Mouse (Mus musculus): Measurements from ENCODE around the gene Rgma. TPM values are rescaled to one million over a fixed set of nuclear protein-coding genes. Genes with fewer than 3 reads are reported as not detected.

Gene Rgma
- polyA plus RNA-seq, 1 experiment from 2014 or later: 0.31 TPM

DNA sequence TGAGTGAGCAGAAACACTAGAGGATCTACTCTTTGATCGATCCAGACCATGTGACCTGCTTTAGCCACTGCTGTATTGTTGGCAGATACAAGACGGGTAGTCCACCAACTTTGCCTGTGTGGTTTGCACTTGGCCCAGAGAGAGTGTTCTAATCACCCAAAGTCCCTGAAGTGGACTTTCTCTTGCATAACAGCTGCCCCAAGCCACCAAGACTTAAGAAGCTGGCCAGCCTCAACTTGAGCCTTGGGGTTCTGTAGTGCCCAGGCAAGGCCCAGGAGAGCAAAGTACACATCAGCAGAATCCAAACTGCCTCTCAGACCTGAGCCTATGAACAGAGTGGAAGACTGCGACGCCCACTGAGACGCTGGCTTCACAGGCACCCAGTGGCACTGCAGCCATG, 37.0 kb upstream of the Rgma start:
- Histone ChIP-seq H3K4me2 (no peak overlapping the region), H3K27me3 (no peaks in the 10 kb centered on the region), H3K9ac (no peak overlapping the region), H3K27ac (no peak overlapping the region), H3K4me3 (replicated peaks) (no peak overlapping the region), H3K36me3 (no peaks in the 10 kb centered on the region), H3K9me3 (replicated peaks) (no peaks in the 10 kb centered on the region), H3K4me1 (replicated peaks) (no peaks in the 10 kb centered on the region)
- no peak for ATAC-seq (ENCODE audit: low read depth)
- no peak for DNase-seq
- 65% methylated on average over 5 of the region's 5 CpGs for WGBS (ENCODE audit: insufficient replicate concordance)

DNA sequence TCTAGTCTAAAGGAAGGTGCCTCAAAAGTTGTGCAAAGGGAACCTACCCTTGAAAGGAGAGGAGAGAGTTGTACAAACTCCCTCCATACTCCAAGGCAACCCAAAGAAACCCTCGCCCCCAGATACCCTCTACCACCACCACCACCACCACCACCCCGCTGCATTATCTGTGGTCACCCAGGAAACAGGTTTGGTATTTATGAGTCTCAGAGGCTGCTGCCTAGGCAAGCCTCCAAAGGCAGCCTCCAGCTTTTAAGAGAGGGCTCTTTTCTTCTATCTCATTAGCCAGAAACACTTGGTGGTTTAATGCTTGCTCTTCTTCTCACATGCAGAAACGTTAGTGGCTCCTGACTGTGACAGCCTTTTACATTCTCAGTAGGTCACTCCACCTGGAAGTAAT, 31.5 kb upstream of the Rgma start:
- Histone ChIP-seq H3K36me3 (no peaks in the 10 kb centered on the region), H3K9ac (no peak overlapping the region), H3K27ac (no peak overlapping the region), H3K27me3 (no peaks in the 10 kb centered on the region), H3K9me3 (replicated peaks) (no peaks in the 10 kb centered on the region), H3K4me2 (no peak overlapping the region), H3K4me3 (replicated peaks) (no peak overlapping the region), H3K4me1 (replicated peaks) (no peaks in the 10 kb centered on the region)
- 22% methylated on average over 3 of the region's 3 CpGs for WGBS (ENCODE audit: insufficient replicate concordance)
- ATAC-seq (ENCODE audit: low read depth) (no peak), DNase-seq (no peak)

DNA sequence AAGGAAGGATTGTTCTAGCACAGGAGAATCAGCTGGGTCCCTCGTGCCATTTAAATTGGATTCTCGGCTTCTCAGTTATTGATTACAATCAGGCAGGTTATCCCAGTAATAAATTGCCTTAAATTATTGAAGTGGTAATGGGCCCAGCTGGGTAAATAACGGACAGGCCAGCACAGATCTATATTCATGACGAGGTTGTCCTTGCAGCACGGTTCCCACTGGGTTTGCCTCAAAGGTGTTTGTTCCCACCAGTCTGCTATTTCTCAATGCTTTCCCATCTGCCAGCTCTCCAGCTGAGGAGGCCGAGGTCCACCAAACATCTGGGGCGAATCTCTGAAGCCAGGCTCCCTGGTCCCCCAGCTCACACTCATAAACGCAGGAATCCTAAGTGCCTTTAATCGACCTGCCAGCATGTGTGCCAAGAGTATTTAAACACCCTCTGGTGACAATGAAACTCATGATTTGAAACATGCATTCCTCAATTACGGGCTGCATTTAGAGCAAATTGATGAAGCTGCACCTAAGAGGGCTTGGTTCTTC, 26.7 kb upstream of the Rgma start:
- ATAC-seq (ENCODE audit: low read depth): no peak
- Histone ChIP-seq H3K4me1 (replicated peaks) (no peaks in the 10 kb centered on the region), H3K9ac (no peak overlapping the region), H3K27me3 (no peaks in the 10 kb centered on the region), H3K27ac (no peak overlapping the region), H3K36me3 (no peaks in the 10 kb centered on the region), H3K4me2 (no peak overlapping the region), H3K4me3 (replicated peaks) (no peak overlapping the region), H3K9me3 (replicated peaks) (no peaks in the 10 kb centered on the region)
- DNase-seq: no peak
- WGBS (ENCODE audit: insufficient replicate concordance): 34% methylated on average over 10 of the region's 10 CpGs

- Histone ChIP-seq H3K9ac (no peak overlapping the region), H3K4me1 (replicated peaks) (no peaks in the 10 kb centered on the region), H3K4me2 (no peak overlapping the region), H3K27ac (no peak overlapping the region), H3K9me3 (replicated peaks) (no peaks in the 10 kb centered on the region), H3K36me3 (no peaks in the 10 kb centered on the region), H3K27me3 (no peaks in the 10 kb centered on the region), H3K4me3 (replicated peaks) (no peak overlapping the region)
- DNase-seq (no peak), ATAC-seq (ENCODE audit: low read depth) (no peak)
- WGBS (ENCODE audit: insufficient replicate concordance): 61% methylated on average over 8 of the region's 8 CpGs
Measured at GRCm38 (mm10) chr7:73349158-73349557, 26.2 kb upstream of the Rgma start.

GRCm38 (mm10) chr7:73355229-73355628, 20.1 kb upstream of the Rgma start:
- H3K27ac ChIP-seq: no peak overlapping the region
- H3K27me3 ChIP-seq: no peaks in the 10 kb centered on the region
- WGBS (ENCODE audit: insufficient replicate concordance): 60% methylated on average over 9 of the region's 9 CpGs
- no peak for ATAC-seq (ENCODE audit: low read depth)
- H3K9ac ChIP-seq: no peak overlapping the region
- H3K4me3 ChIP-seq (replicated peaks): no peak overlapping the region
- H3K4me1 ChIP-seq (replicated peaks): no peaks in the 10 kb centered on the region
- no peaks in the 10 kb centered on the region for H3K36me3 ChIP-seq
- H3K4me2 ChIP-seq: no peak overlapping the region
- no peaks in the 10 kb centered on the region for H3K9me3 ChIP-seq (replicated peaks)
- no peak for DNase-seq

GRCm38 (mm10) chr7:73356901-73357300, 18.4 kb upstream of the Rgma start:
- Histone ChIP-seq H3K9ac (no peak overlapping the region), H3K4me3 (replicated peaks) (no peak overlapping the region), H3K27me3 (no peaks in the 10 kb centered on the region), H3K4me1 (replicated peaks) (no peaks in the 10 kb centered on the region), H3K9me3 (replicated peaks) (no peaks in the 10 kb centered on the region), H3K36me3 (no peaks in the 10 kb centered on the region), H3K4me2 (no peak overlapping the region), H3K27ac (no peak overlapping the region)
- ATAC-seq (ENCODE audit: low read depth) (no peak), DNase-seq (no peak)
- 53% methylated on average over 5 of the region's 5 CpGs for WGBS (ENCODE audit: insufficient replicate concordance)

DNA sequence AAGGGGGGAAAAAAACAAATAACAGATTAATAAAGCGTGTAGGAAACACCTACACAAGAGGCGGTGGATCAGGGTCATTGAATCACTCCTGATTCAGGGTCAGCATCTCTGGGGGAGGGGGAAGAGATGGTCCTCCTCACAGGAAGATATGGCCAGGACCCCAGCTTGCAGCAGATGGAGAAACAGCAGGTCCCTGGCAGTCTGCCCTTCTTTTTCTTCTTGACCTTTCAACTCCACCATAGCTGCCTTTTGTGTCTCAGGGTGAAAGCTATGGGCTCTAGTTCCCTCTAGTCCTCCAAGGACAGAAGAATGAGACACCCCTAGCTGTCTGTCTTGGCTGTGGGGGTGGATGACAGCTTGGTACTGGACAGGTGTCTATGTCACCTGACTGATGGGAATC, 17.7 kb upstream of the Rgma start:
- Histone ChIP-seq H3K27ac (no peak overlapping the region), H3K4me2 (no peak overlapping the region), H3K9me3 (replicated peaks) (no peaks in the 10 kb centered on the region), H3K4me1 (replicated peaks) (no peaks in the 10 kb centered on the region), H3K36me3 (no peaks in the 10 kb centered on the region), H3K9ac (no peak overlapping the region), H3K4me3 (replicated peaks) (no peak overlapping the region), H3K27me3 (no peaks in the 10 kb centered on the region)
- DNase-seq (no peak), ATAC-seq (ENCODE audit: low read depth) (no peak)
- WGBS (ENCODE audit: insufficient replicate concordance): 78% methylated on average over 2 of the region's 2 CpGs

DNA sequence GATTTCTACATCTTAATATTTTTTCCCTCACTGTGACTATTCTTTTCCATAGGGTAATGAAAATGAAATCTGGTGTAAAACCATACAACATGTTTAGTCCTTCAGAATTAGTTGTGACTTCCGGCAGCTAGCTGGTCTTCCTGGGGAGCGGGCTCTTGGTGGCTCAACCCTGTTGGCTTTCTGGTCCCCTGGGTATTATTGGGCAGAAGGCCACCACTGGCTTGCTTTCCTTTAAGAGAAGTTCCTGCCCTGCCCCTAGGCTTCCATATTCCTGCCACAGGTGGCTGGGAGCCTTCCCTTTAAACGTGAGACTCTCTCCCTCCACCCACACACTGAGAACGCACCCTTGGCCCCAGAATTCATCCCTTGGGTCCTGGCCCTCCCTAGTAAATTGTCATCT, 9.8 kb upstream of the Rgma start:
- WGBS (ENCODE audit: insufficient replicate concordance): 48% methylated on average over 4 of the region's 4 CpGs
- Histone ChIP-seq H3K36me3 (no peaks in the 10 kb centered on the region), H3K4me2 (no peak overlapping the region), H3K9me3 (replicated peaks) (no peaks in the 10 kb centered on the region), H3K4me1 (replicated peaks) (no peaks in the 10 kb centered on the region), H3K27me3 (peaks cover 8% of the 10 kb centered on the region), H3K4me3 (replicated peaks) (no peak overlapping the region), H3K9ac (no peak overlapping the region), H3K27ac (no peak overlapping the region)
- DNase-seq (no peak), ATAC-seq (ENCODE audit: low read depth) (no peak)

DNA sequence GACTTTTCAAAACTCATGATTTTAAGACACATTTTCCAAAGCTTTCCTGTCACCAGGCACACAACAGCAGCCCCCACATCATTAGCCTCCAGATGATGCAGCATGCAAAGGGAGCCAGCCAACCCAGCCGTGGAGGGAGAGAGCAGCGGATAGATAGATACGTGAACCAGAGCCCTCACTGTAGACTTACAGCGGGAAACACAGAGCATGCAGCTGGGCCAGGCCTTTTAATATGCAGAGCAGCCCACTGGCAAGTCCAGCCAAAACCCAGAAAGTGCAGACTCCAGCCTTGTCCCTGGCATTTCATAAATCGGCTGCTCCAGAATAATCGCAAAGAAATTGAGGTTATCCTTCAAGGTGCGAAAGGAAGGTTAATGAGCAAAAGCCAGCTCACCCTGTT, 9.3 kb upstream of the Rgma start:
- Histone ChIP-seq H3K4me1 (replicated peaks) (no peaks in the 10 kb centered on the region), H3K27me3 (peaks cover 13% of the 10 kb centered on the region), H3K4me3 (replicated peaks) (no peak overlapping the region), H3K9ac (no peak overlapping the region), H3K4me2 (no peak overlapping the region), H3K36me3 (no peaks in the 10 kb centered on the region), H3K9me3 (replicated peaks) (no peaks in the 10 kb centered on the region), H3K27ac (no peak overlapping the region)
- 73% methylated on average over 7 of the region's 7 CpGs for WGBS (ENCODE audit: insufficient replicate concordance)
- DNase-seq (no peak), ATAC-seq (ENCODE audit: low read depth) (no peak)

DNA sequence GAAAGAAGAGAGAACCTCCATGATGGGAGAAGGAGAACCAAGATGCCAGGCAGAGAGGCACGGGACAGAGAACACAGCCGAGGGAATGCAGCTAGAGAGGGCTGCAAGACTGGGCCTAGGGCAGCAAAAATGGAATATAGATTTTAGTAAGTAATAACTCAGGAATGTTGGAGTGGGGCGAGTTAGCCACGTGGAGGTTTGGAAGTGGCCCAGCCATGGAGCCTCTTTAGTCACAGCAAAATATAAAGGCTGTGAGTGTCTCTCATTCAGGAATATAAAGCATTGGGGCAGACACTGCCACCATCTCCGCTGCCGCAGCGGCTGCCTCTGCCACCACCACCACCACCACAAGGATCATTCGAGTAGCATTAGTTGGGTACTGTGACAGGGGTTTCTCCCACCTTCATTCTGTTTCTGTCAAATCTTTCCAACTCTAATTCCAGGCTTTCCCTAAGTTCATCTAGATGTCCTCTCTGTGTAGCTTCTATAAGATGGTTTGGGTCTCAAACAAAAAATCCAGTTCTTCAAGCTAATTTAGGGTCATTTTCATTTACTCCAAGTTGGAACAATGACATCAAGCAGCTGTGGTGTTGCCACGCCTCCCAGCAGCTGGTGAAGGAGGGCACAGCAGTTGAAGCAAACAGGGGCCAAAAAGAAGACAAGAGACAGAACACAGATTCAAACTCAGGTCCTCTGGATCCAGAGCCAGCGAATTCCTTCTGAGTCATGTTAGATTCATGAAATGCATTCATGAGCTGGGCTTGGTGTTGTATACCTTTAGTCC, 7.4 kb upstream of the Rgma start:
- no peak overlapping the region for H3K4me2 ChIP-seq
- H3K27me3 ChIP-seq: peaks cover 32% of the 10 kb centered on the region
- no peak for ATAC-seq (ENCODE audit: low read depth)
- DNase-seq: no peak
- H3K36me3 ChIP-seq: no peaks in the 10 kb centered on the region
- no peak overlapping the region for H3K9ac ChIP-seq
- H3K27ac ChIP-seq: no peak overlapping the region
- no peak overlapping the region for H3K4me3 ChIP-seq (replicated peaks)
- H3K4me1 ChIP-seq (replicated peaks): 0 out of 2 replicates have a peak, but pooled peaks cover 6% of the 10 kb centered on the region
- 65% methylated on average over 10 of the region's 10 CpGs for WGBS (ENCODE audit: insufficient replicate concordance)
- no peaks in the 10 kb centered on the region for H3K9me3 ChIP-seq (replicated peaks)

DNA sequence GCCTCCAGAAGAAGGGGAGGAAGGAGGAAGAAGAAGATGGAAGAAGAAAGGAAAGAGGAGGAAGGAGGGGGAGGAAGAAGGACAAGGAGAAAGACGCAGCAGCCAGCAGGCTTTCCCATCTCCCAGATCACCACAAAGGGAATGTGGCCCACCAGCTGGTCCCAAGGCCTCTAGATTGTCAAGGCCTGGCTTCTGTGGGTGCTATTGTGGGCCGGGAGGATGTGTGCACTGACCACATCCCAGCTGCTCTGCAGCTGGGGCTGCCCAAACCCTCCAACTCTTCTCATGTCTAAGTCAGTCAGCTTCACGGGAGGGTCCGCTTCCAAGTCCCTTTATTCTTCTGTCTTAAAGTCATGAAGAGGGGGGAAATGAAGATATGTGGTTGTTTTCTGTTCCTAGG, 5.3 kb upstream of the Rgma start:
- Histone ChIP-seq H3K27me3 (peaks cover 53% of the 10 kb centered on the region), H3K9ac (no peak overlapping the region), H3K36me3 (no peaks in the 10 kb centered on the region), H3K9me3 (replicated peaks) (no peaks in the 10 kb centered on the region), H3K4me3 (replicated peaks) (no peak overlapping the region), H3K27ac (no peak overlapping the region), H3K4me1 (replicated peaks) (0 out of 2 replicates have a peak, but pooled peaks cover 9% of the 10 kb centered on the region), H3K4me2 (no peak overlapping the region)
- ATAC-seq (ENCODE audit: low read depth): no peak
- 31% methylated on average over 4 of the region's 4 CpGs for WGBS (ENCODE audit: insufficient replicate concordance)
- no peak for DNase-seq

Data from liver, embryonic 13.5 days (tissue).